Mouse (Mus musculus) heart, embryonic 13.5 days (tissue): ENCODE results near the gene Smad9. TPM values are rescaled to one million over a fixed set of nuclear protein-coding genes. Genes with fewer than 3 reads are reported as not detected.

Source experiments
- ATAC-seq: fragments of 200-750 bp; cut with Nextera tagmentation; 2 replicates; pipeline ENCODE4 v1.8.0; 2017; ENCODE audit warnings: moderate TSS enrichment; ENCODE audit not compliant: insufficient number of reproducible peaks, low FRiP score, low TSS enrichment; ENCODE audit errors: extremely low read depth
- H3K27ac ChIP-seq: fragments of 300-500 bp; sonication (generic); replicated peaks from 2 replicates; pipeline ENCODE4 v1.5.1; 2015; ENCODE audit warnings: moderate library complexity, mild to moderate bottlenecking, inconsistent platforms
- H3K27me3 ChIP-seq: fragments of 300-500 bp; sonication (generic); replicated peaks from 2 replicates; pipeline ENCODE4 v1.6.1; 2015; ENCODE audit warnings: mild to moderate bottlenecking, inconsistent platforms
- H3K36me3 ChIP-seq: fragments of 300-500 bp; sonication (generic); 2 replicates; pipeline ENCODE4 v1.6.1; 2015; ENCODE audit warnings: mild to moderate bottlenecking, inconsistent platforms
- H3K4me1 ChIP-seq: fragments of 300-500 bp; sonication (generic); 2 replicates; pipeline ENCODE4 v1.6.1; 2015; ENCODE audit warnings: inconsistent platforms
- H3K4me2 ChIP-seq: fragments of 300-500 bp; sonication (generic); 2 replicates; pipeline ENCODE4 v1.6.1; 2015; ENCODE audit warnings: inconsistent platforms, mild to moderate bottlenecking, moderate library complexity
- H3K4me3 ChIP-seq: fragments of 300-500 bp; sonication (generic); 2 replicates; pipeline ENCODE4 v1.5.1; 2015; ENCODE audit warnings: moderate library complexity, mild to moderate bottlenecking, inconsistent platforms
- H3K9ac ChIP-seq: fragments of 300-500 bp; sonication (generic); 2 replicates; pipeline ENCODE4 v1.6.1; 2015; ENCODE audit warnings: inconsistent platforms, mild to moderate bottlenecking, moderate library complexity
- H3K9me3 ChIP-seq: fragments of 300-500 bp; sonication (generic); 2 replicates; pipeline ENCODE4 v1.6.1; 2016; ENCODE audit warnings: inconsistent platforms
- WGBS: fragments of 180-500 bp; shearing (Covaris S2); methylation state at CpG from one replicate; pipeline ENCODE4 v1.1.7; 2015; ENCODE audit warnings: mixed read lengths; 5-methylcytosine and 5-hydroxymethylcytosine counted together
- polyA plus RNA-seq: library from polyadenylated mRNA; unstranded; fragments of >200 nt; fragmentation: Nextera tagmentation; extraction: Ambion mirVana; gene quantifications from 2 replicates; pipeline ENCODE4 v1.2.1, GENCODE M21; 2015

Gene Smad9
- polyA plus RNA-seq, 1 experiment from 2014 or later = 0.75 TPM

GRCm38 (mm10) chr3:54790601-54791000 is 35.2 kb downstream of the Smad9 start:
- 53% methylated on average over 2 of the region's 2 CpGs for WGBS

DNA sequence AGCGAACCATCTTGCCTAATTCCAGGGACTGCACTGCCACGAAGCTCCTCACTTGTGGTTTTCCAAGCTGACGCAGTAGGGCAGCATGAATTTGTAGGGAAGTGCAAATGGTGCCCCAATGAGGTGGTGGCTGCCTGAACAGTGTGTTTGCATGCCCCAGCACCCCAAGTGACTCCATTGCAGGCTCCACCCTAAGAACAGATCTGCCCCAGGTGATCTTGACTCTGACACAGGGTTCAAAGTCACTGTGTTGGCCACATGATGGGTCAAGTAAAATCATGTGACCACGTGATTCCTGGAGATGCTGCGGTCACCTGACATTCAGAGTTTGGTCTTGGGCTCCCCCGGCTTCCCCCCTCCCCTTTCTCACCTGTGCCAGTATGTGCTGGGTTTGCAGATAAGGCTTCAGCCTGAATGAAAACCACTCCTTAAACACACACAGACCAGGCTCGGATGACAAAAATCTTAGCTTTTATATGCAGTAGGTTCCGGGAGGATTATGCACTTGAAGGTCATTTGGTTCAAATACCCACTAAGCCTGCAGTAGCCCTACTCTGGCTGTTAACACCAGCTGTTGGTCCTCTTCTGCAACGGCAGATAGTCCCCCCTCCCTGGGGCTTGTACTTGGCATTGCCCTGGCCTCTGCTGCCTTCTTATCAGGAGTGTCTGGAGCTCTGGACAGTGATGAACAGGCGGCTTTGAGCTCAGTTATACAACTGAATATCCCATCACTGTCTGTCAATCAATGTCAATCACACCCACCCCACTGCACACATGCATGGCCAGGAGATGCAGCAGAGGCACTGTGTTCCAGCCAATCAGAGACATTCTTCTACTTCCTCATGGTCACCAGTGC is 36.7 kb downstream of the Smad9 start:
- no peak overlapping the region for H3K9ac ChIP-seq
- H3K9me3 ChIP-seq = peaks cover 6% of the 10 kb centered on the region; the same call in 1 of the 2 replicates
- H3K36me3 ChIP-seq = peaks cover 50% of the 10 kb centered on the region
- 54% methylated on average over 10 of the region's 10 CpGs for WGBS
- 0 out of 2 replicates have a peak, but pooled peaks have one; percentile 22 for ATAC-seq
- no peak overlapping the region for H3K4me3 ChIP-seq
- H3K27me3 ChIP-seq = no peaks in the 10 kb centered on the region
- peaks cover 13% of the 10 kb centered on the region for H3K4me1 ChIP-seq
- H3K27ac ChIP-seq = no peak overlapping the region
- no peak overlapping the region for H3K4me2 ChIP-seq

More at GRCm38 (mm10) chr3:54790601-54791000, 35.2 kb downstream of the Smad9 start:
- H3K9ac ChIP-seq = no peak overlapping the region
- peaks cover 6% of the 10 kb centered on the region; the same call in 1 of the 2 replicates for H3K9me3 ChIP-seq
- H3K27ac ChIP-seq = no peak overlapping the region
- no peaks in the 10 kb centered on the region for H3K27me3 ChIP-seq
- H3K4me2 ChIP-seq = no peak overlapping the region
- H3K36me3 ChIP-seq = peaks cover 64% of the 10 kb centered on the region
- no peak overlapping the region for H3K4me3 ChIP-seq
- ATAC-seq = no peak
- peaks cover 13% of the 10 kb centered on the region for H3K4me1 ChIP-seq

DNA sequence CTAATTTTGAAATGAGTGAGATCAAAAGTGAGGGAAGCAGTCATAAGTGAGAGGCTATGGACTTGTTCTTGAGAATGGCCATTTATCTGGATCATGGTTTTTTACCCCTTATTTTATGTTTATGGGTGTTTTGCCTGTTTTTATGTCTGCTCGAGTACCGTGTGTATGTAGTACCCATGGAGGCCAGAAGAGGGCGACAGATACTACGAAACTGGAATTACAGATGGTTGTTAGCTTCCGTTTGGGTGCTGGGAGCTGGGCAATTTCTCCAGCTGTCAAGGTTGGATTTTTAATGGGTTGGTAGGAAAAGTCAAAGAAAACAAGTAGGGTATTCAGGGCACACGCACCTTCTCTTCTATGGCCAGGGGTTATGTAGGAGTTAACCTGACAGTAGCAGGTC is 38.4 kb downstream of the Smad9 start:
- WGBS = 81% methylated on average over 6 of the region's 6 CpGs
- Histone ChIP-seq H3K4me2 (no peak overlapping the region), H3K27ac (no peak overlapping the region), H3K36me3 (peaks cover 38% of the 10 kb centered on the region), H3K9ac (no peak overlapping the region), H3K4me1 (peaks cover 13% of the 10 kb centered on the region), H3K27me3 (no peaks in the 10 kb centered on the region), H3K4me3 (no peak overlapping the region), H3K9me3 (peaks cover 6% of the 10 kb centered on the region; the same call in 1 of the 2 replicates)
- no peak for ATAC-seq

- H3K4me2 ChIP-seq = no peak overlapping the region
- H3K4me3 ChIP-seq = no peak overlapping the region
- 88% methylated on average over 5 of the region's 5 CpGs for WGBS
- no peak overlapping the region for H3K27ac ChIP-seq
- no peaks in the 10 kb centered on the region for H3K27me3 ChIP-seq
- peaks cover 13% of the 10 kb centered on the region for H3K4me1 ChIP-seq
- H3K9ac ChIP-seq = no peak overlapping the region
- peaks cover 6% of the 10 kb centered on the region; the same call in 1 of the 2 replicates for H3K9me3 ChIP-seq
- no peak for ATAC-seq
- H3K36me3 ChIP-seq = peaks cover 27% of the 10 kb centered on the region
Observed at GRCm38 (mm10) chr3:54795379-54795778, 40.0 kb downstream of the Smad9 start.

DNA sequence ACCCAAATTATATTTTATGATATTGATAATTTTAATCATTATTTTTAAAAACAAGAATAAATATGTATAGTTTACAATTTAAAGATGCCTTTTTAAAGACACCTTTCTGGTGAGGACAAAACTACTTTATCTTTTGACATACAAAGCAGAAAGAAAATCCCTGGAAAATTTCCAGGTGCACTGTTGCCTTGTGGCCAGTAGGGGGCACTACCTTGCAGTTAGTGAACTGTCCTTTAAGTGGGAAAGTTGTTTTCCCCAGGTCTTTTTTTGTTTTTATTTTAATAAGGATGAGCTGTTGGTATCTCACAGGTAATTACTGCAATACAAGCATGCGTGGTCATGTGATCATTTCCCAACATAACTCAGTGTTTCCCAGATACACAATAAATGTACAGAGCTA is 40.4 kb downstream of the Smad9 start:
- no peak overlapping the region for H3K4me2 ChIP-seq
- H3K4me3 ChIP-seq = no peak overlapping the region
- H3K9ac ChIP-seq = no peak overlapping the region
- H3K36me3 ChIP-seq = peaks cover 23% of the 10 kb centered on the region
- H3K27me3 ChIP-seq = no peaks in the 10 kb centered on the region
- H3K4me1 ChIP-seq = peaks cover 13% of the 10 kb centered on the region
- H3K27ac ChIP-seq = no peak overlapping the region
- 93% methylated on average over 1 of the region's 1 CpGs for WGBS
- no peak for ATAC-seq
- peaks cover 6% of the 10 kb centered on the region; the same call in 1 of the 2 replicates for H3K9me3 ChIP-seq

- Histone ChIP-seq H3K36me3 (peaks cover 20% of the 10 kb centered on the region), H3K27me3 (no peaks in the 10 kb centered on the region), H3K4me2 (no peak overlapping the region), H3K27ac (no peak overlapping the region), H3K4me3 (no peak overlapping the region), H3K9ac (0 out of 2 replicates have a peak overlapping the region, but pooled peaks have one; percentile 42), H3K9me3 (peaks cover 6% of the 10 kb centered on the region; the same call in 1 of the 2 replicates), H3K4me1 (peaks cover 9% of the 10 kb centered on the region)
- 28% methylated on average over 16 of the region's 16 CpGs for WGBS
- ATAC-seq = no peak
Observed at GRCm38 (mm10) chr3:54797211-54797610, 41.8 kb downstream of the Smad9 start.

DNA sequence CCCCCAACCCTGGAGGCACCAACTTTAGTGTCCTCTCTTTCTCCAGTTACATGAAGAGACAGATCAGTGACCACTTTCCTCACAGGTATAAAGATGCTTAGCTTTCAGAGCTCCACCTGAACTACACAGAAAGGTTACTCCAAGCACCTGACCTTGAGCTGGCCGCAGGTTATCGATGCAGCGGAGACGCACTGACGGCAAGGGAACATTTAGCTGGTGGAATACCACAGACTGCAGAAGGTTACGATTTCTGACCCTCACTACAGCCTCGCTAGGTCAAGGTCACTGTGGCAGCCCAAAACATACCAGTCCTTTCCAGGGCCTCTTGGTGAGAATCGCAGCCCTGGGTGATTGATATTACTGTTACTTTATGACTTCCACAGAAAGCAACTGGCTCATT is 48.3 kb downstream of the Smad9 start:
- Histone ChIP-seq H3K4me1 (peaks cover 22% of the 10 kb centered on the region), H3K4me3 (no peak overlapping the region), H3K36me3 (peaks cover 32% of the 10 kb centered on the region), H3K4me2 (no peak overlapping the region), H3K27ac (no peak overlapping the region), H3K9me3 (no peaks in the 10 kb centered on the region), H3K9ac (no peak overlapping the region), H3K27me3 (no peaks in the 10 kb centered on the region)
- ATAC-seq = no peak
- 88% methylated on average over 8 of the region's 8 CpGs for WGBS

- no peak for ATAC-seq
- Histone ChIP-seq H3K27me3 (peaks cover 5% of the 10 kb centered on the region), H3K4me1 (peaks cover 22% of the 10 kb centered on the region), H3K9ac (peak overlapping the region; percentile 96), H3K27ac (peak overlapping the region; percentile 96), H3K9me3 (no peaks in the 10 kb centered on the region), H3K36me3 (peaks cover 32% of the 10 kb centered on the region), H3K4me2 (peak overlapping the region; percentile 90), H3K4me3 (peak overlapping the region; percentile 92)
- WGBS = under 1% methylated on average over 54 of the region's 56 CpGs
Observed at GRCm38 (mm10) chr3:54807061-54807661, 51.8 kb downstream of the Smad9 start.

- Histone ChIP-seq H3K27ac (peak within 1 kb of the TSS; percentile 96), H3K27me3 (peaks cover 5% of the 10 kb centered on the region), H3K4me1 (peaks cover 22% of the 10 kb centered on the region), H3K9me3 (no peaks in the 10 kb centered on the region), H3K36me3 (peaks cover 27% of the 10 kb centered on the region), H3K4me3 (peak within 1 kb of the TSS; percentile 92), H3K9ac (peak within 1 kb of the TSS; percentile 96), H3K4me2 (peak within 1 kb of the TSS; percentile 90)
- ATAC-seq = peak; percentile 95
- 1% methylated on average over 52 of the region's 52 CpGs for WGBS
Observed at GRCm38 (mm10) chr3:54807666-54808217, 52.4 kb downstream of the Smad9 start, which contains the start of gene Rfxap. Rfxap (minus strand) TSS chr3:54807791.

DNA sequence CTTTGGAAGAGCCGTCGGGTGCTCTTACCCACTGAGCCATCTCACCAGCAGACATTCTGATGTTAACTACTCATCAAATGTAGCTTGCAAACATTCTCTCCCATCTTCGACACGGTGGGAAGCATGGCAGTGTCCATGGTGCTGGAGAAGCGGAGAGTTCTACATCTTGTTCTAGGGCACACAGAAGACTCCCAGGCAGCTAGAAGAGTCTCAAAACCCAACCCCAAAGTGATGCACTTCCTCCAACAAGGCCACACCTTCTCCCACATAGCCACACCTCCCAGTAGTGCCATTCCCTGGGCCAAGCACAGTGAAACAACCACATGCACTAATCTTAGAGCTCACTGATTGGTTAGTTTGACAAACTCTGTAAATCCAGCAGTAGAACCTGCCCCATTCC is 53.7 kb downstream of the Smad9 start:
- Histone ChIP-seq H3K27me3 (peaks cover 11% of the 10 kb centered on the region), H3K27ac (no peak overlapping the region), H3K4me1 (peaks cover 22% of the 10 kb centered on the region), H3K36me3 (peaks cover 14% of the 10 kb centered on the region), H3K9me3 (no peaks in the 10 kb centered on the region), H3K9ac (no peak overlapping the region), H3K4me3 (no peak overlapping the region), H3K4me2 (no peak overlapping the region)
- no peak for ATAC-seq
- WGBS = 40% methylated on average over 5 of the region's 5 CpGs

- ATAC-seq = no peak
- no peak overlapping the region for H3K27ac ChIP-seq
- H3K9me3 ChIP-seq = no peaks in the 10 kb centered on the region
- no peak overlapping the region for H3K4me2 ChIP-seq
- H3K4me1 ChIP-seq = peaks cover 7% of the 10 kb centered on the region
- peaks cover 11% of the 10 kb centered on the region for H3K27me3 ChIP-seq
- 45% methylated on average over 1 of the region's 1 CpGs for WGBS
- no peak overlapping the region for H3K4me3 ChIP-seq
- no peak overlapping the region for H3K9ac ChIP-seq
- H3K36me3 ChIP-seq = no peaks in the 10 kb centered on the region
Observed at GRCm38 (mm10) chr3:54811616-54812015, 56.2 kb downstream of the Smad9 start.
